Mouse (Mus musculus): ENCODE results near the gene Coro2a. TPM values are rescaled to one million over a fixed set of nuclear protein-coding genes. Genes with fewer than 3 reads are reported as not detected.

Coro2a gene
- total and polyA plus RNA-seq, 2 experiments from 2014 or later = 0.26 to 1.6 TPM

DNA sequence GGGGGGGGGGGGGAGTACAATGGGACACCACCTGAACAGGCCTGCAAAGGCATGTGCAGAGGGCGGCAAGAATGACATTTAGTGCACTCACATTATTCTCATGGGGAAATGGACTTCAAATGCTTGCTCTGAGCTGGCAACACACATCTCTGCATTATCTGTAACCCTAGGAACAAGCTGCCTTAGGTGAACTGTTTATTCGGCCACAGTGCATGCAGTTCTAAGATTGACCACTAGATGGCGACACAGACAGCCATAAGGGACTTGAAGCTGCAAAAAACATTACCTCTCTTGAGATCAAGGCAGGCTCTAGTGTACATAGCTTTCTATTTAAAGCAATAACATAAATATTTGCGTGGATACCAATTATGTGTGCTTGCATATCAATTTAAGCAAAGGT lies 9.2 kb upstream of the Coro2a start:
- Histone ChIP-seq H3K27me3 (ENCODE audit: control insufficient read depth, insufficient read depth, low read length) (peaks cover 50% of the 10 kb centered on the region), H3K36me3 (replicated peaks; ENCODE audit: control insufficient read depth, insufficient read depth, low read length) (no peaks in the 10 kb centered on the region), H3K9me3 (replicated peaks; ENCODE audit: control insufficient read depth, low read length) (no peaks in the 10 kb centered on the region), H3K27ac (ENCODE audit: low read depth) (no peak overlapping the region), H3K4me3 (ENCODE audit: low read depth, low read length) (no peak overlapping the region), H3K4me1 (ENCODE audit: control insufficient read depth, insufficient read depth) (peaks cover 3% of the 10 kb centered on the region; the same call in 1 of the 2 replicates), H3K9ac (replicated peaks; ENCODE audit: low read depth, low read length) (no peak overlapping the region), H3K4me2 (ENCODE audit: low read depth, low read length) (no peak overlapping the region)
- WGBS = 1% methylated on average over 4 of the region's 4 CpGs
- peak; percentile 100 for TF ChIP-seq CTCF (IDR thresholded peaks at IDR 0.05; ENCODE audit: low read depth)
- no peak for TF ChIP-seq EP300 (IDR thresholded peaks at IDR 0.05; ENCODE audit: low read depth)
- DNase-seq (ENCODE audit: low spot score) (peak; percentile 64), ATAC-seq (ENCODE audit: insufficient read depth, low read depth) (peak; percentile 59)

DNA sequence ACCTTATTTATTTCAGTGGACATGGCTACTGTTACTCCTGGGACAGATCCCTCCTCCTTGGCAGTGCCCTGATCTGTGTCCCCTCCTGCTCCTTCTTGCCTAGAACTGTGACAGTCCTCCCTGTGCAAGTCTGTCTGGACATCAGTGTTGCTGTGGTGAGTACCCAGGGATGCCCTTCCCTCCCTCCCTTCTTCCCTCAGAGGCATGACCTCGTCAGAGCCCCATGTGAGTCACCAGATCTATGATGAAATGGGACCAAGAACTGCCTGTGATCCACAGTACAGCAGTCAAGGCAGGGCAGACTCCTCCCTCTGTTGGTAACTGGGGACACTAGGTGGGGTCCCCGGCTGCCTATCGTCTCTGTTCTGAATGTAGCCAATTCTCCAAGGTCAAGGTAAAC lies 5.6 kb upstream of the Coro2a start:
- H3K4me1 ChIP-seq (ENCODE audit: control insufficient read depth, insufficient read depth) = peaks cover 3% of the 10 kb centered on the region; the same call in 1 of the 2 replicates
- H3K4me2 ChIP-seq (ENCODE audit: low read depth, low read length) = no peak overlapping the region
- TF ChIP-seq EP300 (IDR thresholded peaks at IDR 0.05; ENCODE audit: low read depth) (no peak), CTCF (IDR thresholded peaks at IDR 0.05; ENCODE audit: low read depth) (no peak)
- no peaks in the 10 kb centered on the region for H3K9me3 ChIP-seq (replicated peaks; ENCODE audit: control insufficient read depth, low read length)
- ATAC-seq (ENCODE audit: insufficient read depth, low read depth) (no peak), DNase-seq (ENCODE audit: low spot score) (peak; percentile 0)
- H3K36me3 ChIP-seq (replicated peaks; ENCODE audit: control insufficient read depth, insufficient read depth, low read length) = no peaks in the 10 kb centered on the region
- WGBS = 75% methylated on average over 3 of the region's 3 CpGs
- peaks cover 36% of the 10 kb centered on the region for H3K27me3 ChIP-seq (ENCODE audit: control insufficient read depth, insufficient read depth, low read length)
- H3K27ac ChIP-seq (ENCODE audit: low read depth) = no peak overlapping the region
- no peak overlapping the region for H3K9ac ChIP-seq (replicated peaks; ENCODE audit: low read depth, low read length)
- no peak overlapping the region for H3K4me3 ChIP-seq (ENCODE audit: low read depth, low read length)

DNA sequence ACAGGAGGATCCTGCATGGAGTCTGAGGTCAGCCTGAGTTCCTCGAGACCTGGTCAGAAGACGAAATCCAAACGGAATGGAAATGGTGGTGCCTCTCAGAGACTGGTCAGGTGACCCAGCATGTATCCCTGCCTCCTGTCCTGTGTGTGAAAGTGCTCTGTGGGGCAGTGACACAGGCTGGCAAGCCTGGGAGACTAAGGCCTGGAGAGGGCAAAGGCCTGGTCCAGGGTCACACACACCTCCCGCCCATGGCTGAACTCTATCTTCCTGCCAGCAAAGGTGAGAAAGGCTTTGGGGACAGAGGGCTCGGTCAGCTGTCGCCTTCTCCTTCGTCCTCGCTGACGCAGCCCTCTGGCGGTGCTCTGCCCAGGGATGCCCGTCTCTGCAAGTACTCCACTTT lies 3.4 kb upstream of the Coro2a start:
- Histone ChIP-seq H3K27ac (ENCODE audit: low read depth) (no peak overlapping the region), H3K9ac (replicated peaks; ENCODE audit: low read depth, low read length) (no peak overlapping the region), H3K27me3 (ENCODE audit: control insufficient read depth, insufficient read depth, low read length) (peaks cover 51% of the 10 kb centered on the region), H3K4me2 (ENCODE audit: low read depth, low read length) (no peak overlapping the region), H3K4me3 (ENCODE audit: low read depth, low read length) (no peak overlapping the region), H3K4me1 (ENCODE audit: control insufficient read depth, insufficient read depth) (peaks cover 10% of the 10 kb centered on the region; the same call in 1 of the 2 replicates), H3K36me3 (replicated peaks; ENCODE audit: control insufficient read depth, insufficient read depth, low read length) (no peaks in the 10 kb centered on the region), H3K9me3 (replicated peaks; ENCODE audit: control insufficient read depth, low read length) (no peaks in the 10 kb centered on the region)
- ATAC-seq (ENCODE audit: insufficient read depth, low read depth) (no peak), DNase-seq (ENCODE audit: low spot score) (peak; percentile 2)
- 58% methylated on average over 11 of the region's 11 CpGs for WGBS
- no peak for TF ChIP-seq CTCF (IDR thresholded peaks at IDR 0.05; ENCODE audit: low read depth)
- no peak for TF ChIP-seq EP300 (IDR thresholded peaks at IDR 0.05; ENCODE audit: low read depth)

DNA sequence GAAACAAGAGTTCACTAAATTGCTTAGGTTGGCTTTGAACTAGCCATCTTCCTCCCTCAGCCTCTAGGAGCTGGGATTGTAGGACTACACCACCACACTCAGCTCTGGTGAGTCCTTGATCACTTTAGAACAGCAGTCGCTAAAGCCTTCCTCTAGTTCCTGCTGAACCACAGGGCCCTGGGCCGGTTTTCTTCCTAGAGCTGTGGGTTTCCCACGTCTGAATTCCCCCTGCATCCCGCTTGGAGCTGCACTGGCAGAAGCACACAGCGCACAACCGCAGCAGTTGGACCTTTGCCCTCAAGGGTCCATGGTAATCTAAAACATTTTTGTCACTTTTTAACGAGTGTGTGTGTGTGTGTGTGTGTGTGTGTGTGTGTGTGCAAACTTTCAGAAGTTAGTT lies 702 bp upstream of the Coro2a start:
- H3K36me3 ChIP-seq (replicated peaks; ENCODE audit: control insufficient read depth, insufficient read depth, low read length) = no peaks in the 10 kb centered on the region
- no peak overlapping the region for H3K4me3 ChIP-seq (ENCODE audit: low read depth, low read length)
- H3K4me1 ChIP-seq (ENCODE audit: control insufficient read depth, insufficient read depth) = peaks cover 10% of the 10 kb centered on the region; the same call in 1 of the 2 replicates
- no peak overlapping the region for H3K9ac ChIP-seq (replicated peaks; ENCODE audit: low read depth, low read length)
- no peak for TF ChIP-seq CTCF (IDR thresholded peaks at IDR 0.05; ENCODE audit: low read depth)
- no peak for TF ChIP-seq EP300 (IDR thresholded peaks at IDR 0.05; ENCODE audit: low read depth)
- no peak for DNase-seq (ENCODE audit: low spot score)
- no peak overlapping the region for H3K4me2 ChIP-seq (ENCODE audit: low read depth, low read length)
- 60% methylated on average over 7 of the region's 7 CpGs for WGBS
- H3K9me3 ChIP-seq (replicated peaks; ENCODE audit: control insufficient read depth, low read length) = no peaks in the 10 kb centered on the region
- no peak for ATAC-seq (ENCODE audit: insufficient read depth, low read depth)
- no peak overlapping the region for H3K27ac ChIP-seq (ENCODE audit: low read depth)
- H3K27me3 ChIP-seq (ENCODE audit: control insufficient read depth, insufficient read depth, low read length) = peaks cover 46% of the 10 kb centered on the region

- Histone ChIP-seq H3K4me3 (ENCODE audit: low read depth, low read length) (peak overlapping the region; percentile 55), H3K27me3 (ENCODE audit: control insufficient read depth, insufficient read depth, low read length) (peaks cover 58% of the 10 kb centered on the region), H3K9ac (replicated peaks; ENCODE audit: low read depth, low read length) (peak overlapping the region; percentile 17), H3K27ac (ENCODE audit: low read depth) (no peak overlapping the region), H3K9me3 (replicated peaks; ENCODE audit: control insufficient read depth, low read length) (no peaks in the 10 kb centered on the region), H3K4me1 (ENCODE audit: control insufficient read depth, insufficient read depth) (peaks cover 10% of the 10 kb centered on the region; the same call in 1 of the 2 replicates), H3K4me2 (ENCODE audit: low read depth, low read length) (peak overlapping the region; percentile 86), H3K36me3 (replicated peaks; ENCODE audit: control insufficient read depth, insufficient read depth, low read length) (no peaks in the 10 kb centered on the region)
- peak; percentile 24; the same call in 1 of the 2 replicates for ATAC-seq (ENCODE audit: insufficient read depth, low read depth)
- no peak for TF ChIP-seq EP300 (IDR thresholded peaks at IDR 0.05; ENCODE audit: low read depth)
- TF ChIP-seq CTCF (IDR thresholded peaks at IDR 0.05; ENCODE audit: low read depth) = no peak
- WGBS = under 1% methylated on average over 49 of the region's 52 CpGs
- no peak for DNase-seq (ENCODE audit: low spot score)
Measured at GRCm38 (mm10) chr4:46601258-46601843, 651 bp downstream of the Coro2a start.
